In genomic region chr2:181276766-181277165, GRCm38 (mm10) we compare ENCODE assay signal across 14 mouse cellular contexts. TPM values are rescaled to one million over a fixed set of nuclear protein-coding genes. Genes with fewer than 3 reads are reported as not detected.
DNase-seq lines count a peak whose midpoint lies in the region; ATAC-seq and TF ChIP-seq lines count a peak whose summit lies in the region.
"Had no signal": no experiment of that assay in that cellular context is flagged by ENCODE, and none has a peak within 500 bp of the region (broad histone marks: within the 10 kb centered on the region; RNA-seq: fewer than 3 reads in every experiment).

No protein-coding gene starts in this region.

- no peak for ATAC-seq in heart, embryonic 11.5 days (replicated peaks; ENCODE audit: insufficient number of reproducible peaks, low FRiP score, low TSS enrichment)
- peak; percentile 62 for ATAC-seq in lung, postnatal 0 days
- ATAC-seq in monocyte, adult 5-6 weeks (replicated peaks; ENCODE audit: insufficient number of reproducible peaks, low FRiP score, low TSS enrichment, poor library complexity, severe bottlenecking) = no peak
- ATAC-seq: CD4-positive, CD25-positive, alpha-beta regulatory T cell, adult 4 months; forebrain, embryonic 15.5 days had no signal

- TF ChIP-seq POLR2A in heart, adult 2 months (IDR thresholded peaks at IDR 0.05; ENCODE audit: insufficient read depth, low read depth, low read length) = no peak
- no peak for TF ChIP-seq POLR2A in MEL (IDR thresholded peaks at IDR 0.05; ENCODE audit: control insufficient read depth in 1 of 2, insufficient read depth in 1 of 2, low read depth in 1 of 2, low read length in 2 of 2, poor library complexity in 1 of 2)

- H3K79me2 ChIP-seq in heart, adult 2 months (replicated peaks; ENCODE audit: control insufficient read depth, insufficient read depth, low read length) = no peaks in the 10 kb centered on the region; the same call in 1 of the 2 replicates
- peaks cover 2% of the 10 kb centered on the region; the same call in 1 of the 2 replicates for H3K79me2 ChIP-seq in MEL (ENCODE audit: control insufficient read depth, insufficient read depth, low read length, poor library complexity)

- peak overlapping the region; percentile 23 for H3K27ac ChIP-seq in heart, adult 2 months
- H3K27ac ChIP-seq in heart, embryonic 11.5 days (ENCODE audit: low read depth, low read length) = no peak overlapping the region
- H3K27ac ChIP-seq in MEL (ENCODE audit: control insufficient read depth, low read depth, low read length) = peak overlapping the region; percentile 22; the same call in 1 of the 2 replicates
- no peak overlapping the region for H3K27ac ChIP-seq in lung, postnatal 0 days (ENCODE audit: low read length)
- H3K27ac ChIP-seq: forebrain, embryonic 15.5 days had no signal

- peak; percentile 29 to 31 for DNase-seq in heart, adult 2 months
- peak; percentile 52 for DNase-seq in MEL (ENCODE audit: low read depth, low spot score)
- peak; percentile 78 for DNase-seq in kidney, adult 9 months
- DNase-seq in lung, postnatal 0 days (ENCODE audit: low spot score) = peak; percentile 53
- DNase-seq in urinary bladder, adult 2 months (ENCODE audit: low spot score) = no peak
- no peak for DNase-seq in embryo, embryonic 10.5 days (ENCODE audit: low spot score)
- DNase-seq: cerebellum, postnatal 14 days had no signal

- intact Hi-C loops in heart, adult 2 months (cut with DNase I) = loop anchor here (10.0 kb wide), 1 partner anchor 398 kb away; the partner anchor contains the start of gene Sox18

- TF ChIP-seq EP300 in heart, adult 2 months (IDR thresholded peaks at IDR 0.05; ENCODE audit: insufficient read depth, low read depth, low read length) = peak; percentile 87
- TF ChIP-seq EP300 in MEL (IDR thresholded peaks at IDR 0.05; ENCODE audit: low read depth in 1 of 2, low read length in 2 of 2) = no peak
- peak; percentile 56 for TF ChIP-seq EP300 in lung, postnatal 0 days (IDR thresholded peaks at IDR 0.05)

- no peaks in the 10 kb centered on the region for H3K9me3 ChIP-seq in heart, embryonic 11.5 days (replicated peaks; ENCODE audit: control insufficient read depth, low read length)
- no peaks in the 10 kb centered on the region for H3K9me3 ChIP-seq in MEL (replicated peaks; ENCODE audit: insufficient read depth, low read length)
- no peaks in the 10 kb centered on the region for H3K9me3 ChIP-seq in lung, postnatal 0 days (ENCODE audit: low read length)
- H3K9me3 ChIP-seq: forebrain, embryonic 15.5 days had no signal

- WGBS in heart, adult 2 months = 35% methylated on average over 1 of the region's 1 CpGs
- WGBS in heart, embryonic 11.5 days (ENCODE audit: insufficient replicate concordance) = 67% methylated on average over 1 of the region's 1 CpGs
- 53% methylated on average over 1 of the region's 1 CpGs for WGBS in lung, postnatal 0 days

- H3K4me2 ChIP-seq in heart, embryonic 11.5 days = no peak overlapping the region
- no peak overlapping the region for H3K4me2 ChIP-seq in lung, postnatal 0 days (replicated peaks; ENCODE audit: low read depth, low read length)
- H3K4me2 ChIP-seq: forebrain, embryonic 15.5 days had no signal

- TF ChIP-seq CTCF in heart, adult 2 months (IDR thresholded peaks at IDR 0.05) = no peak
- no peak for TF ChIP-seq CTCF in MEL (IDR thresholded peaks at IDR 0.05 in 2 of 3, conservative IDR thresholded peaks at IDR 0.05 in 1 of 3; ENCODE audit: control insufficient read depth in 1 of 3, insufficient read depth in 1 of 3, low read depth in 2 of 3, low read length in 3 of 3, poor library complexity in 1 of 3, severe bottlenecking in 1 of 3)
- TF ChIP-seq CTCF in lung, postnatal 0 days (IDR thresholded peaks at IDR 0.05) = no peak

- H3K9ac ChIP-seq in heart, adult 2 months (ENCODE audit: low read depth, low read length) = no peak overlapping the region
- no peak overlapping the region for H3K9ac ChIP-seq in heart, embryonic 11.5 days (ENCODE audit: low read depth, low read length)
- H3K9ac ChIP-seq in MEL (ENCODE audit: control insufficient read depth, low read depth, low read length, poor library complexity, severe bottlenecking) = no peak overlapping the region
- no peak overlapping the region for H3K9ac ChIP-seq in lung, postnatal 0 days (replicated peaks; ENCODE audit: low read depth)
- H3K9ac ChIP-seq: forebrain, embryonic 15.5 days had no signal

- H3K4me1 ChIP-seq in heart, adult 2 months (ENCODE audit: control insufficient read depth, insufficient read depth, low read length) = peaks cover 4% of the 10 kb centered on the region
- H3K4me1 ChIP-seq in heart, embryonic 11.5 days (ENCODE audit: control insufficient read depth, insufficient read depth, low read length) = no peaks in the 10 kb centered on the region
- H3K4me1 ChIP-seq in MEL (ENCODE audit: control insufficient read depth in 1 of 2, insufficient read depth in 2 of 2, low read length in 2 of 2) = peaks cover 4 to 8% of the 10 kb centered on the region in 2 experiments; a peak in 3 of 4 replicates
- H3K4me1 ChIP-seq in lung, postnatal 0 days (ENCODE audit: insufficient read depth, low read depth, low read length) = no peaks in the 10 kb centered on the region

- no peak overlapping the region for H3K4me3 ChIP-seq in heart, adult 2 months
- no peak overlapping the region for H3K4me3 ChIP-seq in heart, embryonic 11.5 days (ENCODE audit: low read depth, low read length)
- no peak overlapping the region for H3K4me3 ChIP-seq in MEL (ENCODE audit: control insufficient read depth in 1 of 2, insufficient read depth in 1 of 2, low read depth in 2 of 2, low read length in 2 of 2)
- H3K4me3 ChIP-seq in lung, postnatal 0 days (ENCODE audit: low read depth, low read length) = no peak overlapping the region
- H3K4me3 ChIP-seq: forebrain, embryonic 15.5 days had no signal

- TF ChIP-seq RAD21 in MEL (IDR thresholded peaks at IDR 0.05; ENCODE audit: low read depth, low read length) = no peak

- no peaks in the 10 kb centered on the region for H3K27me3 ChIP-seq in heart, adult 2 months (ENCODE audit: control insufficient read depth, insufficient read depth, low read length)
- no peaks in the 10 kb centered on the region for H3K27me3 ChIP-seq in heart, embryonic 11.5 days (ENCODE audit: control insufficient read depth, insufficient read depth, low read length)
- no peaks in the 10 kb centered on the region for H3K27me3 ChIP-seq in MEL (ENCODE audit: control insufficient read depth in 1 of 2, insufficient read depth in 2 of 2, low read length in 2 of 2)
- no peaks in the 10 kb centered on the region for H3K27me3 ChIP-seq in lung, postnatal 0 days (replicated peaks; ENCODE audit: insufficient read depth, low read length)
- H3K27me3 ChIP-seq: forebrain, embryonic 15.5 days had no signal

- peaks cover 44% of the 10 kb centered on the region for H3K36me3 ChIP-seq in heart, adult 2 months (ENCODE audit: control insufficient read depth, insufficient read depth, low read length)
- 0 out of 2 replicates have a peak, but pooled peaks cover 14% of the 10 kb centered on the region for H3K36me3 ChIP-seq in heart, embryonic 11.5 days (ENCODE audit: control insufficient read depth, insufficient read depth, low read length)
- H3K36me3 ChIP-seq in MEL (ENCODE audit: control insufficient read depth in 1 of 2, insufficient read depth in 2 of 2, low read length in 2 of 2) = peaks cover 5 to 15% of the 10 kb centered on the region in 2 experiments
- H3K36me3 ChIP-seq in lung, postnatal 0 days (ENCODE audit: insufficient read depth, low read length) = 0 out of 2 replicates have a peak, but pooled peaks cover 2% of the 10 kb centered on the region

RNA-seq across cellular contexts. Expression of gene Gmeb2, which starts 11.1 kb away (rescaled TPM):
- 10 to 100 TPM in 1 of 2 experiments, 1 to 10 TPM in 1; 8.5 to 10.2 TPM for total RNA-seq in heart, adult 2 months (2021)
- 9.4 and 12.7 TPM in 2 replicates for polyA plus RNA-seq in heart, adult 2 months (2012; rRNA removed)
- 9.1 TPM in 2 replicates for polyA plus RNA-seq in heart, embryonic 11.5 days (2014; fragmentation: Nextera tagmentation; extraction: Ambion mirVana)
- total RNA-seq in MEL (2012; rRNA removed) = 8.2 and 8.3 TPM in 2 replicates
- 10 to 100 TPM in 1 of 2 experiments, not detected in 1; 16.9 TPM for polyA plus RNA-seq in MEL (2012; ENCODE audit: insufficient read depth in 1 of 2, insufficient read length in 2 of 2, low read depth in 1 of 2, low replicate concordance in 2 of 2, missing spikeins in 1 of 2)
- 7.6 and 7.8 TPM in 2 replicates for polyA plus RNA-seq in lung, postnatal 0 days (2015; fragmentation: Nextera tagmentation; extraction: Ambion mirVana)
- polyA plus RNA-seq in urinary bladder, adult 2 months (2012; rRNA removed) = 18.1 and 21.0 TPM in 2 replicates
- 25.1 to 36.4 TPM (median 35.7 TPM) in 3 replicates for total RNA-seq in monocyte, adult 5-6 weeks (2017)

RNA-seq across cellular contexts. Expression of gene Helz2, which starts 34.9 kb away (rescaled TPM):
- total RNA-seq in heart, adult 2 months (2021) = 10 to 100 TPM in 1 of 2 experiments, 1 to 10 TPM in 1; 9.2 to 11.2 TPM
- polyA plus RNA-seq in heart, adult 2 months (2012; rRNA removed) = 14.1 and 19.4 TPM in 2 replicates
- polyA plus RNA-seq in heart, embryonic 11.5 days (2014; fragmentation: Nextera tagmentation; extraction: Ambion mirVana) = 1.2 and 1.3 TPM in 2 replicates
- total RNA-seq in MEL (2012; rRNA removed) = 6.2 and 6.3 TPM in 2 replicates
- 10 to 100 TPM in 1 of 2 experiments, not detected in 1; 12.0 TPM for polyA plus RNA-seq in MEL (2012; ENCODE audit: insufficient read depth in 1 of 2, insufficient read length in 2 of 2, low read depth in 1 of 2, low replicate concordance in 2 of 2, missing spikeins in 1 of 2)
- polyA plus RNA-seq in lung, postnatal 0 days (2015; fragmentation: Nextera tagmentation; extraction: Ambion mirVana) = 3.1 and 3.5 TPM in 2 replicates
- polyA plus RNA-seq in urinary bladder, adult 2 months (2012; rRNA removed) = 10.9 and 11.4 TPM in 2 replicates
- 29.5 to 66.9 TPM (median 36.7 TPM) in 3 replicates for total RNA-seq in monocyte, adult 5-6 weeks (2017)

RNA-seq across cellular contexts. Expression of gene Stmn3, which starts 37.5 kb away (rescaled TPM):
- under 1 TPM; 0.29 to 0.32 TPM for total RNA-seq in heart, adult 2 months (2021)
- polyA plus RNA-seq in heart, adult 2 months (2012; rRNA removed) = 0.37 and 1.6 TPM in 2 replicates
- polyA plus RNA-seq in heart, embryonic 11.5 days (2014; fragmentation: Nextera tagmentation; extraction: Ambion mirVana) = 0.52 and 0.83 TPM in 2 replicates
- total RNA-seq in MEL (2012; rRNA removed) = not detected in 2 replicates
- polyA plus RNA-seq in MEL (2012; ENCODE audit: insufficient read depth in 1 of 2, insufficient read length in 2 of 2, low read depth in 1 of 2, low replicate concordance in 2 of 2, missing spikeins in 1 of 2) = not detected
- 0.51 and 0.95 TPM in 2 replicates for polyA plus RNA-seq in lung, postnatal 0 days (2015; fragmentation: Nextera tagmentation; extraction: Ambion mirVana)
- 1.1 and 1.3 TPM in 2 replicates for polyA plus RNA-seq in urinary bladder, adult 2 months (2012; rRNA removed)
- total RNA-seq in monocyte, adult 5-6 weeks (2017) = not detected in 3 replicates
- polyA plus RNA-seq: CD4-positive, CD25-positive, alpha-beta regulatory T cell, adult 4 months had no signal

RNA-seq across cellular contexts. Expression of gene Rtel1, which starts 42.8 kb away (rescaled TPM):
- 10 to 100 TPM in 1 of 2 experiments, 1 to 10 TPM in 1; 8.3 to 10.6 TPM for total RNA-seq in heart, adult 2 months (2021)
- 21.9 and 29.6 TPM in 2 replicates for polyA plus RNA-seq in heart, adult 2 months (2012; rRNA removed)
- polyA plus RNA-seq in heart, embryonic 11.5 days (2014; fragmentation: Nextera tagmentation; extraction: Ambion mirVana) = 33.3 and 34.8 TPM in 2 replicates
- total RNA-seq in MEL (2012; rRNA removed) = 54.2 and 54.7 TPM in 2 replicates
- 10 to 100 TPM in 1 of 2 experiments, not detected in 1; 87.0 TPM for polyA plus RNA-seq in MEL (2012; ENCODE audit: insufficient read depth in 1 of 2, insufficient read length in 2 of 2, low read depth in 1 of 2, low replicate concordance in 2 of 2, missing spikeins in 1 of 2)
- polyA plus RNA-seq in lung, postnatal 0 days (2015; fragmentation: Nextera tagmentation; extraction: Ambion mirVana) = 8.0 and 10.4 TPM in 2 replicates
- polyA plus RNA-seq in urinary bladder, adult 2 months (2012; rRNA removed) = 42.1 and 55.2 TPM in 2 replicates
- total RNA-seq in monocyte, adult 5-6 weeks (2017) = 34.6 to 46.3 TPM (median 37.2 TPM) in 3 replicates

RNA-seq across cellular contexts. Expression of gene Fndc11, which starts 57.0 kb away (rescaled TPM):
- total RNA-seq in heart, adult 2 months (2021) = not detected
- polyA plus RNA-seq in heart, adult 2 months (2012; rRNA removed) = 0.29 and 0.43 TPM in 2 replicates
- 0.13 TPM in 1 of 2 replicates, not detected in the other for polyA plus RNA-seq in heart, embryonic 11.5 days (2014; fragmentation: Nextera tagmentation; extraction: Ambion mirVana)
- not detected in 2 replicates for total RNA-seq in MEL (2012; rRNA removed)
- polyA plus RNA-seq in MEL (2012; ENCODE audit: insufficient read depth in 1 of 2, insufficient read length in 2 of 2, low read depth in 1 of 2, low replicate concordance in 2 of 2, missing spikeins in 1 of 2) = not detected
- 0.86 and 0.91 TPM in 2 replicates for polyA plus RNA-seq in lung, postnatal 0 days (2015; fragmentation: Nextera tagmentation; extraction: Ambion mirVana)
- 0.23 and 0.27 TPM in 2 replicates for polyA plus RNA-seq in urinary bladder, adult 2 months (2012; rRNA removed)
- total RNA-seq in monocyte, adult 5-6 weeks (2017) = 0.39 TPM in 1 of 3 replicates, not detected in the others
- total RNA-seq: left cerebral cortex, postnatal 10 days had no signal
- polyA plus RNA-seq: embryonic facial prominence, embryonic 14.5 days; forebrain, embryonic 15.5 days; hindbrain, embryonic 11.5 days had no signal

Comparison
In these comparisons a context has a peak if more than half of its experiments do, and no peak if none do; other contexts are left out.
1. H3K27ac ChIP-seq: peak in heart, adult 2 months (single experiment) and MEL (single experiment); none in heart, embryonic 11.5 days (single experiment) and lung, postnatal 0 days (single experiment).
2. DNase-seq: peak in heart, adult 2 months (2 of 2), MEL (single experiment), kidney, adult 9 months (single experiment) and lung, postnatal 0 days (single experiment); none in urinary bladder, adult 2 months (single experiment) and embryo, embryonic 10.5 days (single experiment).